Mouse (Mus musculus): ENCODE data around the gene Gm5142. TPM values are rescaled to one million over a fixed set of nuclear protein-coding genes. Genes with fewer than 3 reads are reported as not detected.

Gene Gm5142
- not detected in 2 replicates for polyA plus RNA-seq (2015; fragmentation: Nextera tagmentation; extraction: Ambion mirVana)

- WGBS: 84% methylated on average over 3 of the region's 3 CpGs
These were observed at the start of gene Gm5142 for GRCm38 (mm10) chr14:59178649-59179048. Gene Gm5142 (minus strand): TSS chr14:59178749.

GRCm38 (mm10) chr14:59226240-59226639 lies 47.7 kb upstream of the Gm5142 start:
- ATAC-seq (ENCODE audit: insufficient read depth, low FRiP score): no peak

More at GRCm38 (mm10) chr14:59178649-59179048, at the start of gene Gm5142:
- no peak within 1 kb of the TSS for H3K9ac ChIP-seq (ENCODE audit: low read length)
- no peak within 1 kb of the TSS for H3K27ac ChIP-seq (ENCODE audit: low read length)
- H3K27me3 ChIP-seq (ENCODE audit: control insufficient read depth, insufficient read depth, low read length): no peaks in the 10 kb centered on the region
- H3K4me1 ChIP-seq (ENCODE audit: control insufficient read depth, insufficient read depth, low read length): no peaks in the 10 kb centered on the region
- H3K9me3 ChIP-seq (replicated peaks; ENCODE audit: control insufficient read depth, low read length): no peaks in the 10 kb centered on the region
- H3K36me3 ChIP-seq (ENCODE audit: control insufficient read depth, insufficient read depth, low read length): no peaks in the 10 kb centered on the region
- no peak within 1 kb of the TSS for H3K4me2 ChIP-seq (ENCODE audit: low read depth, low read length)
- ATAC-seq (ENCODE audit: insufficient read depth, low FRiP score): no peak
- no peak within 1 kb of the TSS for H3K4me3 ChIP-seq (replicated peaks; ENCODE audit: low read length)

GRCm38 (mm10) chr14:59219241-59219640 lies 40.7 kb upstream of the Gm5142 start:
- H3K4me2 ChIP-seq (ENCODE audit: low read depth, low read length): no peak overlapping the region
- H3K4me1 ChIP-seq (ENCODE audit: control insufficient read depth, insufficient read depth, low read length): no peaks in the 10 kb centered on the region
- WGBS: 82% methylated on average over 3 of the region's 3 CpGs
- H3K9me3 ChIP-seq (replicated peaks; ENCODE audit: control insufficient read depth, low read length): no peaks in the 10 kb centered on the region
- H3K4me3 ChIP-seq (replicated peaks; ENCODE audit: low read length): no peak overlapping the region
- H3K27me3 ChIP-seq (ENCODE audit: control insufficient read depth, insufficient read depth, low read length): no peaks in the 10 kb centered on the region
- no peak for ATAC-seq (ENCODE audit: insufficient read depth, low FRiP score)
- H3K9ac ChIP-seq (ENCODE audit: low read length): no peak overlapping the region
- H3K36me3 ChIP-seq (ENCODE audit: control insufficient read depth, insufficient read depth, low read length): peaks cover 13% of the 10 kb centered on the region
- H3K27ac ChIP-seq (ENCODE audit: low read length): no peak overlapping the region

More at GRCm38 (mm10) chr14:59226240-59226639, 47.7 kb upstream of the Gm5142 start:
- Histone ChIP-seq H3K4me3 (replicated peaks; ENCODE audit: low read length) (no peak overlapping the region), H3K9me3 (replicated peaks; ENCODE audit: control insufficient read depth, low read length) (no peaks in the 10 kb centered on the region), H3K4me1 (ENCODE audit: control insufficient read depth, insufficient read depth, low read length) (no peaks in the 10 kb centered on the region), H3K36me3 (ENCODE audit: control insufficient read depth, insufficient read depth, low read length) (peaks cover 28% of the 10 kb centered on the region), H3K27ac (ENCODE audit: low read length) (no peak overlapping the region), H3K27me3 (ENCODE audit: control insufficient read depth, insufficient read depth, low read length) (no peaks in the 10 kb centered on the region), H3K4me2 (ENCODE audit: low read depth, low read length) (no peak overlapping the region), H3K9ac (ENCODE audit: low read length) (no peak overlapping the region)
- whole genome bisulfite sequencing: 93% methylated on average over 11 of the region's 11 CpGs

GRCm38 (mm10) chr14:59209816-59210215 lies 31.3 kb upstream of the Gm5142 start:
- no peak overlapping the region for H3K4me3 ChIP-seq (replicated peaks; ENCODE audit: low read length)
- no peaks in the 10 kb centered on the region for H3K9me3 ChIP-seq (replicated peaks; ENCODE audit: control insufficient read depth, low read length)
- H3K4me2 ChIP-seq (ENCODE audit: low read depth, low read length): no peak overlapping the region
- H3K27me3 ChIP-seq (ENCODE audit: control insufficient read depth, insufficient read depth, low read length): no peaks in the 10 kb centered on the region
- H3K9ac ChIP-seq (ENCODE audit: low read length): no peak overlapping the region
- H3K4me1 ChIP-seq (ENCODE audit: control insufficient read depth, insufficient read depth, low read length): 0 out of 2 replicates have a peak, but pooled peaks cover 6% of the 10 kb centered on the region
- WGBS: 93% methylated on average over 2 of the region's 2 CpGs
- H3K36me3 ChIP-seq (ENCODE audit: control insufficient read depth, insufficient read depth, low read length): 0 out of 2 replicates have a peak, but pooled peaks cover 2% of the 10 kb centered on the region
- H3K27ac ChIP-seq (ENCODE audit: low read length): no peak overlapping the region
- ATAC-seq (ENCODE audit: insufficient read depth, low FRiP score): no peak

- H3K4me1 ChIP-seq (ENCODE audit: control insufficient read depth, insufficient read depth, low read length): 0 out of 2 replicates have a peak, but pooled peaks cover 6% of the 10 kb centered on the region
- no peak overlapping the region for H3K27ac ChIP-seq (ENCODE audit: low read length)
- H3K27me3 ChIP-seq (ENCODE audit: control insufficient read depth, insufficient read depth, low read length): no peaks in the 10 kb centered on the region
- 0 out of 2 replicates have a peak, but pooled peaks cover 2% of the 10 kb centered on the region for H3K36me3 ChIP-seq (ENCODE audit: control insufficient read depth, insufficient read depth, low read length)
- H3K4me2 ChIP-seq (ENCODE audit: low read depth, low read length): no peak overlapping the region
- no peak for ATAC-seq (ENCODE audit: insufficient read depth, low FRiP score)
- H3K9ac ChIP-seq (ENCODE audit: low read length): no peak overlapping the region
- H3K9me3 ChIP-seq (replicated peaks; ENCODE audit: control insufficient read depth, low read length): no peaks in the 10 kb centered on the region
- no peak overlapping the region for H3K4me3 ChIP-seq (replicated peaks; ENCODE audit: low read length)
- 86% methylated on average over 7 of the region's 7 CpGs for WGBS
These were observed 30.5 kb upstream of the Gm5142 start for GRCm38 (mm10) chr14:59209003-59209402.

GRCm38 (mm10) chr14:59205976-59206583 lies 27.5 kb upstream of the Gm5142 start:
- WGBS: 52% methylated on average over 10 of the region's 10 CpGs
- Histone ChIP-seq H3K4me1 (ENCODE audit: control insufficient read depth, insufficient read depth, low read length) (peaks cover 10% of the 10 kb centered on the region; the same call in 1 of the 2 replicates), H3K27ac (ENCODE audit: low read length) (no peak overlapping the region), H3K4me3 (replicated peaks; ENCODE audit: low read length) (no peak overlapping the region), H3K36me3 (ENCODE audit: control insufficient read depth, insufficient read depth, low read length) (0 out of 2 replicates have a peak, but pooled peaks cover 1% of the 10 kb centered on the region), H3K9ac (ENCODE audit: low read length) (no peak overlapping the region), H3K9me3 (replicated peaks; ENCODE audit: control insufficient read depth, low read length) (no peaks in the 10 kb centered on the region), H3K4me2 (ENCODE audit: low read depth, low read length) (no peak overlapping the region), H3K27me3 (ENCODE audit: control insufficient read depth, insufficient read depth, low read length) (no peaks in the 10 kb centered on the region)
- ATAC-seq (ENCODE audit: insufficient read depth, low FRiP score): no peak

- H3K36me3 ChIP-seq (ENCODE audit: control insufficient read depth, insufficient read depth, low read length): no peaks in the 10 kb centered on the region
- H3K4me2 ChIP-seq (ENCODE audit: low read depth, low read length): no peak overlapping the region
- H3K9ac ChIP-seq (ENCODE audit: low read length): peak overlapping the region; percentile 37; the same call in 1 of the 2 replicates
- peaks cover 13% of the 10 kb centered on the region for H3K4me1 ChIP-seq (ENCODE audit: control insufficient read depth, insufficient read depth, low read length)
- no peaks in the 10 kb centered on the region for H3K9me3 ChIP-seq (replicated peaks; ENCODE audit: control insufficient read depth, low read length)
- WGBS: 41% methylated on average over 7 of the region's 7 CpGs
- no peak overlapping the region for H3K4me3 ChIP-seq (replicated peaks; ENCODE audit: low read length)
- no peaks in the 10 kb centered on the region for H3K27me3 ChIP-seq (ENCODE audit: control insufficient read depth, insufficient read depth, low read length)
- no peak overlapping the region for H3K27ac ChIP-seq (ENCODE audit: low read length)
- no peak for ATAC-seq (ENCODE audit: insufficient read depth, low FRiP score)
These were observed 26.9 kb upstream of the Gm5142 start for GRCm38 (mm10) chr14:59205461-59205860.

- no peaks in the 10 kb centered on the region for H3K27me3 ChIP-seq (ENCODE audit: control insufficient read depth, insufficient read depth, low read length)
- H3K4me3 ChIP-seq (replicated peaks; ENCODE audit: low read length): peak overlapping the region; percentile 68
- peak overlapping the region; percentile 97 for H3K27ac ChIP-seq (ENCODE audit: low read length)
- H3K9ac ChIP-seq (ENCODE audit: low read length): peak overlapping the region; percentile 90
- WGBS: 1% methylated on average over 21 of the region's 21 CpGs
- no peaks in the 10 kb centered on the region for H3K36me3 ChIP-seq (ENCODE audit: control insufficient read depth, insufficient read depth, low read length)
- H3K4me2 ChIP-seq (ENCODE audit: low read depth, low read length): peak overlapping the region; percentile 74
- peaks cover 14% of the 10 kb centered on the region for H3K4me1 ChIP-seq (ENCODE audit: control insufficient read depth, insufficient read depth, low read length)
- no peak for ATAC-seq (ENCODE audit: insufficient read depth, low FRiP score)
- no peaks in the 10 kb centered on the region for H3K9me3 ChIP-seq (replicated peaks; ENCODE audit: control insufficient read depth, low read length)
These were observed 23.2 kb upstream of the Gm5142 start for GRCm38 (mm10) chr14:59201604-59202215.
